Mouse (Mus musculus): ENCODE measurements around the gene Gli3. TPM values are rescaled to one million over a fixed set of nuclear protein-coding genes. Genes with fewer than 3 reads are reported as not detected.

Gene Gli3
- polyA plus RNA-seq, 1 experiment from 2014 or later, result 57.9 TPM

- H3K4me1 ChIP-seq, result no peaks in the 10 kb centered on the region
- H3K36me3 ChIP-seq, result no peaks in the 10 kb centered on the region
- no peak overlapping the region for H3K4me3 ChIP-seq
- no peaks in the 10 kb centered on the region for H3K27me3 ChIP-seq (ENCODE audit: low read depth, poor library complexity, severe bottlenecking)
- WGBS, result 48% methylated on average over 1 of the region's 1 CpGs
- no peaks in the 10 kb centered on the region for H3K9me3 ChIP-seq (replicated peaks)
- DNase-seq (ENCODE audit: low spot score), result no peak
- H3K27ac ChIP-seq, result no peak overlapping the region
Measured at GRCm38 (mm10) chr13:15741771-15742170, 278.7 kb downstream of the Gli3 start.

DNA sequence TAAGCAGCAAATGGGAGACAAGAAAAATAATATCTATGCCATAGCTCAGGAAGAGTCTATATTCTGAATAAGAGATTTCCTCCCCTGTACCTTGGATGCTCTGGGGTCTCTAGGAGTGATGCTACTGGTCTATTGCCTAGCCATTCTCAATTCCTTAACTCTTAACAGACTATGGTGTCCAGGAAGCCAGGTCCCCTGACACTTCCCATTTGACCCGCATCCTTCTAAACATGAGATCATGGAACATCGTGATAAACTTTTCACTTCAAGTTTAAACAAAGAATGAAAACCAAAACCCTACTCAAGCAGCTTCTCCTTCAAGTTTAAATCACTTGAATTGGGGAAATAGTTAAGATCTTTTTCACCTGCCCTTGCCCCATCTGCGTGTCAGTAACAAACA is 279.3 kb downstream of the Gli3 start:
- Histone ChIP-seq H3K27ac (no peak overlapping the region), H3K4me1 (no peaks in the 10 kb centered on the region), H3K27me3 (ENCODE audit: low read depth, poor library complexity, severe bottlenecking) (no peaks in the 10 kb centered on the region), H3K9me3 (replicated peaks) (no peaks in the 10 kb centered on the region), H3K4me3 (no peak overlapping the region), H3K36me3 (no peaks in the 10 kb centered on the region)
- WGBS, result 92% methylated on average over 3 of the region's 3 CpGs
- no peak for DNase-seq (ENCODE audit: low spot score)

DNA sequence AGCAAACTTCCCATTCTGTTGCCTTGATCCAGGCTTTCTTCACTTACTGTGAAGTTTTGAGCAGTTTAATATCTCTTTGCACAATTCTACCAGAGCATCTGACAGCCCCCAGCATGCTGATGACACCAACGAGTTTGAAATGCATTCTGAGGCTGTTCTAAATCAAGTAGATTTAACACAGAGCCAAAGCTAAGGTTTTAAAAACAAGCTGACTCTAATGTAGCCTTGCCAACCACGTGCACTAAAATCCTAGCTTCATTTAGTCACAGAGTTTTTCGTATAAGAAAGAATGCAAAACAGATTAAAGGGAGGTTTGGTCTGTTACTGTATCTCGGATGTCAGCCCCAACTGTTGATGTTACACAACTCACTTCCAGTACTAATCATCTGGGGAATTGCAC is 279.7 kb downstream of the Gli3 start:
- Histone ChIP-seq H3K9me3 (replicated peaks) (no peaks in the 10 kb centered on the region), H3K36me3 (no peaks in the 10 kb centered on the region), H3K4me3 (no peak overlapping the region), H3K27me3 (ENCODE audit: low read depth, poor library complexity, severe bottlenecking) (no peaks in the 10 kb centered on the region), H3K27ac (no peak overlapping the region), H3K4me1 (no peaks in the 10 kb centered on the region)
- 78% methylated on average over 4 of the region's 4 CpGs for WGBS
- no peak for DNase-seq (ENCODE audit: low spot score)

- Histone ChIP-seq H3K27me3 (ENCODE audit: low read depth, poor library complexity, severe bottlenecking) (no peaks in the 10 kb centered on the region), H3K9me3 (replicated peaks) (no peaks in the 10 kb centered on the region), H3K4me3 (peak overlapping the region; percentile 51), H3K36me3 (no peaks in the 10 kb centered on the region), H3K4me1 (peaks cover 15% of the 10 kb centered on the region), H3K27ac (peak overlapping the region; percentile 72)
- DNase-seq (ENCODE audit: low spot score), result peak; percentile 86
- WGBS, result 6% methylated on average over 38 of the region's 38 CpGs
Measured at GRCm38 (mm10) chr13:15758835-15759632, 296.0 kb downstream of the Gli3 start.

DNA sequence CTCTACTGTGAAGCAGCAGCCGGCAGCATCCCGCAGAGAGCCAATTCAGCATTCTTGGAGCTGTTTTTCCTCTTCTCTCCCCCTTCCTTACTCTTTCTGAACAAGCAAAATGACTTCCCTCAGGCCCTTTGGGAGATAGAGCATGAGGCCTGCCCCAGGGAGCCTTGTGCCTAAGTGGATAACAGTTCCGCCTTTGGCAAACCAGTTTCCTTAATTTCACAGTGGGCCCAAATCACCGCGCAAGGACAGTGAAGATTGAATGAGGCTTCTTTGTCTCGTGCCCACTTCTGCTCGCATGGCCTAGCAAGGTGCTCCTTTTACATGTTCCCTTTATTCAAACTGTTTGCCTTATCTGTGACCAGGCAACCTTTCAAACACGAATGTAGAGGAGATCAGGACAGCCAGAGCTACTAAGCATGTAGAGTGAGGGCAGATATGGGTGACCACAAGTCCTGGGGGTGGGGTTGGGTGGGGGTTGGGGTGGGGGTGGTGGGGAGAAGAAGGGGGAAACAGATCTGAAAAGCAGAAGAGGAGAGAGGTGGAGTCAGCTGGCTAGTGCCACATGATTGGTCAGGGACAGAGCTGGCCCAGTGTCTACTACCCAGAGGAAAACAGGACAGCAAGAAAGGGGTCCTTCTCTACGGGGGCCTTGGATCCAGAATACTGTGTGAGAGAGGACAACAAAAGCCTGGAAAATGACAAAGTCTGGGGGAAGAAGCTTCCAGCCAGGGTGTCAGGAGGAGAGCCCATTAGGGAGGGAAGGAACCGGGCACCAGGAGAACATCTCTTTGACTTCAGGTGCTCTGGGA is 296.8 kb downstream of the Gli3 start:
- no peak for DNase-seq (ENCODE audit: low spot score)
- no peaks in the 10 kb centered on the region for H3K36me3 ChIP-seq
- peak overlapping the region; percentile 72 for H3K27ac ChIP-seq
- H3K4me1 ChIP-seq, result peaks cover 15% of the 10 kb centered on the region
- H3K27me3 ChIP-seq (ENCODE audit: low read depth, poor library complexity, severe bottlenecking), result no peaks in the 10 kb centered on the region
- H3K9me3 ChIP-seq (replicated peaks), result no peaks in the 10 kb centered on the region
- WGBS, result 31% methylated on average over 10 of the region's 10 CpGs
- peak overlapping the region; percentile 51 for H3K4me3 ChIP-seq

- WGBS, result 91% methylated on average over 4 of the region's 4 CpGs
- H3K27ac ChIP-seq, result no peak overlapping the region
- no peak for DNase-seq (ENCODE audit: low spot score)
- no peaks in the 10 kb centered on the region for H3K36me3 ChIP-seq
- no peaks in the 10 kb centered on the region for H3K27me3 ChIP-seq (ENCODE audit: low read depth, poor library complexity, severe bottlenecking)
- no peak overlapping the region for H3K4me3 ChIP-seq
- H3K9me3 ChIP-seq (replicated peaks), result no peaks in the 10 kb centered on the region
- peaks cover 15% of the 10 kb centered on the region for H3K4me1 ChIP-seq
Measured at GRCm38 (mm10) chr13:15762291-15762690, 299.3 kb downstream of the Gli3 start.

GRCm38 (mm10) chr13:15762901-15763417 is 299.9 kb downstream of the Gli3 start:
- H3K27me3 ChIP-seq (ENCODE audit: low read depth, poor library complexity, severe bottlenecking), result no peaks in the 10 kb centered on the region
- peaks cover 15% of the 10 kb centered on the region for H3K4me1 ChIP-seq
- DNase-seq (ENCODE audit: low spot score), result peak; percentile 52
- no peaks in the 10 kb centered on the region for H3K9me3 ChIP-seq (replicated peaks)
- H3K36me3 ChIP-seq, result no peaks in the 10 kb centered on the region
- no peak overlapping the region for H3K4me3 ChIP-seq
- 47% methylated on average over 6 of the region's 6 CpGs for WGBS
- no peak overlapping the region for H3K27ac ChIP-seq

DNA sequence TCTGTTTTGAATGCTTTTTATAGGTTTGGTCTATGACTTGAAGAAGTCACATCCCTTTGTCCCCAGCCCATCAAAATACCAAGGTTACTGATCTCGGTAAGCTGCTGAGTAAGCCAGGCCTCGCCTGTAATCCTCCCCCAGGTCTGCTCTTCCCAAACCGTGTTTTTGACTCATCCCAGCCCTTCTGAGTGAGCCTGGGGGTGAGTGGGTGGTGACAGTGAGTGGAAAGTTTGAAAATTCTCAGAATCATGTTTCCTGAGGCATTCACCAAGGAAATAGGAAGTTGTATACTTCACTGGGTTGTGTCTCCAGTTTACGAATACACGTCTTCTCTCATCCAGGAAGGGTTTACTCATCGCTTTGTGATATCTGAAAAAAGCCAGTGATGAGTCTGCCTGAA is 314.6 kb downstream of the Gli3 start:
- WGBS, result 84% methylated on average over 6 of the region's 6 CpGs

More for the DNA sequence above, 314.6 kb downstream of the Gli3 start:
- Histone ChIP-seq H3K27ac (no peak overlapping the region), H3K36me3 (no peaks in the 10 kb centered on the region), H3K4me3 (no peak overlapping the region), H3K27me3 (ENCODE audit: low read depth, poor library complexity, severe bottlenecking) (no peaks in the 10 kb centered on the region), H3K4me1 (no peaks in the 10 kb centered on the region), H3K9me3 (replicated peaks) (no peaks in the 10 kb centered on the region)
- no peak for DNase-seq (ENCODE audit: low spot score)
